Mouse (Mus musculus) layer of hippocampus, postnatal 10 days (tissue): ENCODE data around the gene 1700011L22Rik. TPM values are rescaled to one million over a fixed set of nuclear protein-coding genes. Genes with fewer than 3 reads are reported as not detected.

Experiments
- DNase-seq, 2 experiments: peaks; one replicate each; pipeline ENCODE4 v3.0.0; 2021; ENCODE audit warnings: low spot score in 2 of 2
- total RNA-seq, 2 experiments: library from RNA; stranded (reverse); gene quantifications; 2 replicates each; pipeline ENCODE4 v1.2.3; 2021

1700011L22Rik gene
- total RNA-seq, 2 experiments from 2014 or later, result not detected

DNA sequence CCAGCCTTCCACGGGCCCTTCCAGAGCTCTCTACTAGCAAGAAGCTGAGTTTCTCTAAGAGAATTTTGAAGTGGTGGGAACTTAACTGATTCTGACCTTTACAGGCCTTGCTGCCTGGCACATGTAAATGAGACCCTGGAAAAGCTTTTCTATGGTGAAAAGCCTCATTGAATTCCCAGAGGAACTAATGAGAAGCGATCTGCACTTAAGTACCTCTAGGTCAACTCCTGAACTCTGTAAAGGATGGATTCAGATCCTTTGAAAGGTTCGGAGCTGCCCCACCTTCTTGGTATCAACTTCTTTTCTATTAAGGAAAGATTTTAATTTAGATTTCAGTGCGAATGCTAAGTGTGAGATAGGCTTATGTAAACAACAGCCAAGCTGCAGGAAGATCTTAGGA lies 72.4 kb downstream of the 1700011L22Rik start:
- DNase-seq, result no peak

DNA sequence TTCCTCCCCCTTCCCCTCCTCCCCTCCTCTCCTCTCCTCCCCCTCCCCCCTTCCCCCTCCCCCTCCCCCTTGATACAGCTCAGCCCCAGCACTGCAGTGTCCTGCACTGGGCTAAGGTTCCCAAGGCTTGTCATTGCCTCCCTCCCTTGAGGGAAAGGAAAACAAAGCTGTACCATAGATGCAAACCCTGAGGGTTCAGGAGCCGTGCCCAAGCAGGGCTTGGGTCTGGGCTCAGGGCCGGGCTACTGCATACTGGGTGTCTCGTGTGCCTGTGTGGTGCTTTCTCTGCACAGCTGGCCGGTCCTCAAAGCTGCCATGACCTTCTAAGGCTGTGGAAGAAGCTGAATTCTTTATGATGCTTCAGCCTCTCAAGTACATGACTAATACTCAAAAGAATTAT lies 74.8 kb downstream of the 1700011L22Rik start:
- no peak for DNase-seq

DNA sequence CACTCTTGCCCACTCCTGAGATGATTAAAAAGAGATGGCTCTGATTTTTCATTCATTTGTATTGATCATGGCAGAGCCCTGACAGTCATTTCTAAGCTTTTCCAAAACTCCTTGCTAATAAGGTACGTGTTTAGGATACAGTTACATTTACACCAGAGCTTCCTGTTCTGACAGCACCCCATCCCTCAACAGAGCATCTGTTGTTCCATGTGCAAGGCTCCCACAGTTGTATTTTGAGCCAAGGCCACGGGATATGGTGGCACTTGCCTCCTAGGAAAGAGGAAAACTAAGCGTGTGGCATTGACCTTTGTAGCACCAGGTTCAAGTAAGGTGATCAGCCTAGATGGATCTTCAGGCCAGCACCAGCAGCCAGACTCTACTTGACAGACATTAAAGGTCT lies 83.1 kb downstream of the 1700011L22Rik start:
- DNase-seq, result no peak

DNA sequence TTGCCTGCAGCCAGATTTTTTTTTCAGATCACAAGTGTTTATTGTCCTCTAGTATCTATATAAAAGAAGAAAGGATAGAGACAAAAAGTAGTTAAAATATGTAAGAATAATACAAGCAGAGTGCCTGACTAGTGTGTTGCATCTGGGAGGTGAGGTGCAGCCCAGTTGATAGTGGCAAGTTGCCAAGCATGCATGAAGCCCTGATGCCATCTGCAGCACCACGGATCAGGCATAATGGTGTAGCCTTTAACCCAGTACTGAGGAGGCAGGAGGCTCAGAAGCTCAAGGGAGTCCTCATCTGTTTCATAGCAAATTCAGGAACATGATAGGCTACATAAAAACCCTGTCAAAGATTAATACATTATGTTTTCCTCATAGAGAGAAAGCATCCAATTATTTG lies 84.0 kb downstream of the 1700011L22Rik start:
- no peak for DNase-seq

DNA sequence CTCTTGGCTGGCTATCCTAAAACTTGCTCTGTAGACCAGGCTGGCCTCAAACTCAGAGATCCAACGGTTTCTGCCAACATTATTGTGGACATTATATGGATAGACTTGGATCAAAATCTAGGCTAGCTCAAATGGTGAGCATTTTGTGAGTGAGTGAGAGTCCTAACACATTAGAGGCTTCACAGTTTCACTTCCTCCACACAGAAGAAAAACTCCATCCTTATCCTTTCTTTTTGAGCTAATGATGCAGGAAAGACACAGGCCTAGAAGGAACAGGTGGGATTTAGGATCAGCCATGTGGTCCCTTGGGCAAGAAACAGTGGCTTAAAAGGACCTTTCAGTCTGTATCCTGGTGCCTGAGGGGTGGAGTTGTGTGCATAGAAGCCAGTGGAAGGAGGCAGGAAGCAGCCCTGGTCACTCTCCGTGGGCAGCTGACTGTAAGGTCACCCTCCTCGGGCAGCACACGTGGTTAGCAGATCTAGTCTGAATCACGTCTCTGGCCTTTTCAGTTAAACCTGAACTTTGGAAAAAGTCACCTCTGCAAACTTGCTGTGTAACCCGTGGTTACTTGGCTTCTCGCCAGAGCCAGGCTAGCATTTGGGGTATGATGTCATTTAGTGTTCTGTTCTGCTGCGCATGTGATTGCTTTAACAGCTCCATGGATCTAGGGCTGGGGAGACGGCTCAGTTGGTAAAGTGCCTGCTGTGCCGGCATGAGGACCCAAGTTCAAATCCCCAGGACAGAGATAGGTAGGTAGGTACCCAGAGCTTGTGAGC lies 85.6 kb downstream of the 1700011L22Rik start:
- DNase-seq, result peak; percentile 68

DNA sequence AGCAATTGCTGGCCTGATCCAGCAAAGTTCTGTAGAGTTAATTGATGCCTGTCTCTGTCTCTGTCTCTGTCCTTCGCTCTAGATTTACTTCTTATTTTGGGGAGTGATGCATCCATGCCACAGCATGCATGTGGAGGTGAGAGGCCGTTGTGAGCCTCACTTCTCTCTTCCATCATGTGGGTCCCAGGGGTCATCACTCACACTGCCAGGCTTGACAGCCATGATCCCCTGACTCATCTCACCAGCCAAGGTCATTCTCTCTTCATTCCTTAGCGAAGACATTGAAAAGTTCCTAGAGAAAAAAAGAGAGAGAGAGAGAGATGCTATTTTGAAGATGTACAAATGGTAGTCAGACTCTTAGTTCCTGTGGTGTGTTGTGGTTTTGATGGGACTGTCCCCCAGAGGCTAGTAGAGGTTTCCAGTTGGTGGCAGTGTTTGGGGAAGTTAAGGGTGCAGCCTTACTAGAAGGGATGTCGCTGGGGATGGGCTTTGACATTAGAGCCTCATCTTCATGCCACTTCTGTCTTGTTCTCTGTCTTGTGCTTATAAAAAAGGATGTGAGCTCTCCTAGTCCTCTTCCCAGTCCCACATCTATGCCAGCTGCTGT lies 87.1 kb downstream of the 1700011L22Rik start:
- no peak for DNase-seq

Other genes starting within 250 kb of the 1700011L22Rik start
- 10 to 100 TPM; 23.2 to 24.2 TPM for gene Zfp827, start 220.1 kb downstream of the 1700011L22Rik start, total RNA-seq
- 10 to 100 TPM; 16.9 to 17.7 TPM for gene Mmaa, start 46.4 kb upstream of the 1700011L22Rik start, total RNA-seq
- gene Smad1, start 150.9 kb upstream of the 1700011L22Rik start, total RNA-seq, result 10 to 100 TPM; 29.0 to 33.2 TPM